Mouse (Mus musculus): ENCODE measurements around the gene Tcte2. TPM values are rescaled to one million over a fixed set of nuclear protein-coding genes. Genes with fewer than 3 reads are reported as not detected.

Tcte2 gene
- polyA plus RNA-seq, 1 experiment from 2014 or later: 20.6 TPM

DNA sequence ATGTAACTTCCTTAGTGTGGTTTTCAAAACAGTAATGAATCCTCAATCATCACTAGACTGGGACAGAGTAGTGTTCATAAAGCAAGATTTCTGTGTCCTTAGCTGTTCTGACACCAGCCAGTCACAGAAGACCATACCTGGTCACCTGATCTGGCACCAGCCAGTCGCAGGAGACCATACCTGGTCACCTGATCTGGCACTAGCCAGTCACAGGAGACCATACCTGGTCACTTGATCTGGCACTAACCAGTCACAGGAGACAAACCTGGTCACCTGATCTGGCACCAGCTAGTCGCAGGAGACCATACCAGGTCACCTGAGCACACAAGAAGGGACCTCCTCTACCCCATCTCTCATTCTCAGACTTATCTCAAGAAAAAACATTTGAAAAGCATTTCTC lies 66.4 kb downstream of the Tcte2 start:
- Histone ChIP-seq H3K36me3 (no peaks in the 10 kb centered on the region), H3K9me3 (no peaks in the 10 kb centered on the region), H3K4me2 (replicated peaks) (no peak overlapping the region), H3K4me1 (replicated peaks) (peaks cover 3% of the 10 kb centered on the region), H3K4me3 (replicated peaks) (no peak overlapping the region), H3K9ac (replicated peaks) (no peak overlapping the region), H3K27ac (no peak overlapping the region), H3K27me3 (no peaks in the 10 kb centered on the region)
- 96% methylated on average over 2 of the region's 2 CpGs for WGBS
- 0 out of 2 replicates have a peak, but pooled peaks have one; percentile 34 for ATAC-seq

- Histone ChIP-seq H3K4me2 (replicated peaks) (no peak overlapping the region), H3K4me1 (replicated peaks) (no peaks in the 10 kb centered on the region), H3K27ac (no peak overlapping the region), H3K9me3 (no peaks in the 10 kb centered on the region), H3K9ac (replicated peaks) (no peak overlapping the region), H3K4me3 (replicated peaks) (no peak overlapping the region), H3K36me3 (no peaks in the 10 kb centered on the region), H3K27me3 (no peaks in the 10 kb centered on the region)
- ATAC-seq: no peak
- WGBS: 100% methylated on average over 1 of the region's 1 CpGs
Measured at GRCm38 (mm10) chr17:13694181-13694580, 67.4 kb downstream of the Tcte2 start.

- no peak overlapping the region for H3K9ac ChIP-seq (replicated peaks)
- H3K9me3 ChIP-seq: no peaks in the 10 kb centered on the region
- peaks cover 31% of the 10 kb centered on the region for H3K4me1 ChIP-seq (replicated peaks)
- ATAC-seq: no peak
- H3K27ac ChIP-seq: no peak overlapping the region
- H3K4me2 ChIP-seq (replicated peaks): no peak overlapping the region
- H3K4me3 ChIP-seq (replicated peaks): no peak overlapping the region
- WGBS: 89% methylated on average over 1 of the region's 1 CpGs
- H3K36me3 ChIP-seq: no peaks in the 10 kb centered on the region
- H3K27me3 ChIP-seq: no peaks in the 10 kb centered on the region
Measured at GRCm38 (mm10) chr17:13687656-13688055, 74.0 kb downstream of the Tcte2 start.

DNA sequence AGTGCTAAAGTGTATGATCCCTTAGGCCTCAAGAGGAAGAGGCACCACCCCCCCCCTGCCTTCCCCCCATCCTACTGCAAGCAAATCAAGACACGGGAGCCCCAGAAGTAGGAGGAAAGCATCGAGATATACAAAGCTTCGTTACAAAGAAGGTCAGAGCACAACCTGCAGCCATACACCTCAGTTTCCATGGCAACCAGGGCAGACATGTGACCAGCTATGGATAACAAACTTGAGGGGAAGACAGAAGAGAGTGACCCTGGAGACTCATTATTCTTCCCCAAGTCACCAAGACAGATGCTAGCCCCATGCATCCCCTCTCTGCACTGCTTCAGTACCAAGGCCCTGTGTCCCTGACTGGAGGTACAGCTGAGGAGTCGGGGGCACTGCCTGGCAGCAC lies 74.5 kb downstream of the Tcte2 start:
- H3K4me1 ChIP-seq (replicated peaks): peaks cover 36% of the 10 kb centered on the region
- H3K4me2 ChIP-seq (replicated peaks): no peak overlapping the region
- 47% methylated on average over 4 of the region's 4 CpGs for WGBS
- no peaks in the 10 kb centered on the region for H3K36me3 ChIP-seq
- no peaks in the 10 kb centered on the region for H3K27me3 ChIP-seq
- H3K9me3 ChIP-seq: no peaks in the 10 kb centered on the region
- H3K27ac ChIP-seq: 0 out of 2 replicates have a peak overlapping the region, but pooled peaks have one; percentile 19
- H3K9ac ChIP-seq (replicated peaks): no peak overlapping the region
- ATAC-seq: peak; percentile 25; the same call in 1 of the 2 replicates
- no peak overlapping the region for H3K4me3 ChIP-seq (replicated peaks)

DNA sequence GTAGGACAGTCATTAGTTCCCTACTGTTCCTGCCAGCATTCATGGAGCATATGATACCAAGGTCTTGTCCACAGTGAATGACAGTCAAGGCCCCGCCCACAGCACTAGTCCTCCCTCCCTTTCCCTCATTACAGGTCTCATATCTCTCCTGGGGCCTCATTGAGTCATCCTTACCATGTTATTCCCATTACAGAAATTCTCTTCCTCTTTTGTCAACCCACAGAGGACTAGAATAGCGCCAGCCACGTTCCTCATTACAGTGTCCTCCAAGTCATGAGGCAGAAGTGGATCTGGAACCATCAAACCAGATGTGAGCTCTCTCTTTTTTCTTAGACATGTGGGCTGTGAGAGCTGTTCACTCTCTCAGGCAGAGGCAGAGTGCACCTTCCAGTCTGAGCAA lies 76.0 kb downstream of the Tcte2 start:
- Histone ChIP-seq H3K27ac (no peak overlapping the region), H3K9me3 (no peaks in the 10 kb centered on the region), H3K36me3 (no peaks in the 10 kb centered on the region), H3K4me1 (replicated peaks) (peaks cover 42% of the 10 kb centered on the region), H3K4me2 (replicated peaks) (no peak overlapping the region), H3K9ac (replicated peaks) (no peak overlapping the region), H3K4me3 (replicated peaks) (no peak overlapping the region), H3K27me3 (no peaks in the 10 kb centered on the region)
- 85% methylated on average over 3 of the region's 3 CpGs for WGBS
- ATAC-seq: no peak

DNA sequence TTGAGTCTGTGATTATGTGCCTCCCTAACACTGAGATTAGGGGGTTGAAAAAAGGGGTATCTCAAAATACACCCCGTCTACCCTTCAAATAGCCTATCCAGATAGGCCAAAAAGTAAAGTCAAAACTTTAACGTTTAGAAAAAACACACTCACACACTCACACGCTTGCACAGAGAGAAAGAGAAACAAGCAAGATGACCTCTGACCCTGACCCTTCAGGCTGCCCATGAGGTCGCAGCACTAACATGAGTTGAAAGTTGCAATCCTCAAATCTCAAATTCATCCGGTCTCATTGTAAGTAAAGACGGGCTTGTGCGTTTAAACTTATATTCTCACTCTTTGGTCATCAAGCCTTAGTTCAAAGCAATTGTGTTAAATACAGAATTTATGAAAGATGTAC lies 77.4 kb downstream of the Tcte2 start:
- Histone ChIP-seq H3K36me3 (no peaks in the 10 kb centered on the region), H3K9me3 (no peaks in the 10 kb centered on the region), H3K27ac (no peak overlapping the region), H3K4me1 (replicated peaks) (peaks cover 52% of the 10 kb centered on the region), H3K4me3 (replicated peaks) (no peak overlapping the region), H3K9ac (replicated peaks) (no peak overlapping the region), H3K27me3 (no peaks in the 10 kb centered on the region), H3K4me2 (replicated peaks) (no peak overlapping the region)
- no peak for ATAC-seq
- WGBS: 63% methylated on average over 7 of the region's 7 CpGs

GRCm38 (mm10) chr17:13683411-13684174 lies 78.0 kb downstream of the Tcte2 start:
- WGBS: 9% methylated on average over 15 of the region's 15 CpGs
- Histone ChIP-seq H3K4me1 (replicated peaks) (peaks cover 48% of the 10 kb centered on the region), H3K9ac (replicated peaks) (0 out of 2 replicates have a peak overlapping the region, but pooled peaks have one; percentile 24), H3K4me3 (replicated peaks) (peak overlapping the region; percentile 20; the same call in 1 of the 2 replicates), H3K4me2 (replicated peaks) (peak overlapping the region; percentile 31), H3K27ac (peak overlapping the region; percentile 70), H3K36me3 (no peaks in the 10 kb centered on the region), H3K9me3 (no peaks in the 10 kb centered on the region), H3K27me3 (no peaks in the 10 kb centered on the region)
- peak; percentile 65 for ATAC-seq

DNA sequence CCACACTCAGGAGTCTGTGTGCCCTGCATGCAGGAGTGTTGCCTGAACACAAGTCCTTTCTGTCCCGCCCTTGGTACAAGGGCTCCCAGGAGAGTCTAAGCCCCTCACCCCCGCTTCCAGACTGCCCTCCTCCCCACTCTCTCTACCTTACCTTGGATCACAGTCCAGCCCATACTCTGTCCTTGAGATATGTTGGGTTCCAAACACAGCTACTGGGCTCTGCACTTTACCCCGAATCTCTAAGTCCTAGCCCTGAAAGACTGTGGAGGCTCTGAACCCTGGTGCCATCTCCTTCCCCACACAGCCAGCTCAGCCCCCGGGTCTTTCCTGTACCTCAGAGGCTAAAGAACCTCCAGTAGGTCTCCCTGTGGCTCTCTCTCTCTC lies 78.6 kb downstream of the Tcte2 start:
- Histone ChIP-seq H3K27ac (peak overlapping the region; percentile 70), H3K9me3 (no peaks in the 10 kb centered on the region), H3K4me3 (replicated peaks) (peak overlapping the region; percentile 20), H3K9ac (replicated peaks) (0 out of 2 replicates have a peak overlapping the region, but pooled peaks have one; percentile 24), H3K27me3 (no peaks in the 10 kb centered on the region), H3K4me1 (replicated peaks) (peaks cover 51% of the 10 kb centered on the region), H3K36me3 (no peaks in the 10 kb centered on the region), H3K4me2 (replicated peaks) (peak overlapping the region; percentile 31)
- no peak for ATAC-seq
- 16% methylated on average over 4 of the region's 4 CpGs for WGBS

GRCm38 (mm10) chr17:13682378-13683026 lies 79.1 kb downstream of the Tcte2 start:
- no peaks in the 10 kb centered on the region for H3K9me3 ChIP-seq
- H3K27me3 ChIP-seq: no peaks in the 10 kb centered on the region
- no peaks in the 10 kb centered on the region for H3K36me3 ChIP-seq
- peak overlapping the region; percentile 70 for H3K27ac ChIP-seq
- H3K4me3 ChIP-seq (replicated peaks): peak overlapping the region; percentile 20
- ATAC-seq: no peak
- WGBS: 55% methylated on average over 9 of the region's 9 CpGs
- H3K4me2 ChIP-seq (replicated peaks): peak overlapping the region; percentile 31
- H3K9ac ChIP-seq (replicated peaks): 0 out of 2 replicates have a peak overlapping the region, but pooled peaks have one; percentile 24
- peaks cover 53% of the 10 kb centered on the region for H3K4me1 ChIP-seq (replicated peaks)

DNA sequence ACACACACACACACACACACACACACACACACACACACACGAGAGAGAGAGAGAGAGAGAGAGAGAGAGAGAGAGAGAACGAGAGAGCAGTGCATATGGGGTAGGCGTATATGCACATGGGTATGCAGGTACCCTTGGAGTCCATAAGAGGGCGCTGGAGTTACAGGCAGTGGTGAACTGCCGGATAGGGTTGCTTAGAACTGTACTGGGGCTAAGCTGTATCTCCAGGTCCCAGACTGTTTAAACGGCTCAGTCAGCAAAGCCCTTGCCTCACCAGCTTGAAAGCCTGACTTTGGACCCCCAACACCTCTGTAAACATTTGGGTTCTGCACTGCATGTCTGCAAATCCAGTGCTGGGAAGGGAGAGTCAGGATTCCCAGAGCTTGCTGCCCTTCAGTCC lies 79.9 kb downstream of the Tcte2 start:
- Histone ChIP-seq H3K4me2 (replicated peaks) (no peak overlapping the region), H3K9me3 (no peaks in the 10 kb centered on the region), H3K36me3 (no peaks in the 10 kb centered on the region), H3K4me3 (replicated peaks) (no peak overlapping the region), H3K4me1 (replicated peaks) (peaks cover 53% of the 10 kb centered on the region), H3K27me3 (no peaks in the 10 kb centered on the region), H3K27ac (0 out of 2 replicates have a peak overlapping the region, but pooled peaks have one; percentile 70), H3K9ac (replicated peaks) (no peak overlapping the region)
- 94% methylated on average over 5 of the region's 6 CpGs for WGBS
- ATAC-seq: no peak

GRCm38 (mm10) chr17:13681126-13681525 lies 80.5 kb downstream of the Tcte2 start:
- Histone ChIP-seq H3K4me3 (replicated peaks) (no peak overlapping the region), H3K36me3 (no peaks in the 10 kb centered on the region), H3K4me2 (replicated peaks) (no peak overlapping the region), H3K9me3 (no peaks in the 10 kb centered on the region), H3K27ac (peak overlapping the region; percentile 64), H3K9ac (replicated peaks) (0 out of 2 replicates have a peak overlapping the region, but pooled peaks have one; percentile 4), H3K4me1 (replicated peaks) (peaks cover 53% of the 10 kb centered on the region), H3K27me3 (no peaks in the 10 kb centered on the region)
- ATAC-seq: no peak
- 73% methylated on average over 6 of the region's 6 CpGs for WGBS

DNA sequence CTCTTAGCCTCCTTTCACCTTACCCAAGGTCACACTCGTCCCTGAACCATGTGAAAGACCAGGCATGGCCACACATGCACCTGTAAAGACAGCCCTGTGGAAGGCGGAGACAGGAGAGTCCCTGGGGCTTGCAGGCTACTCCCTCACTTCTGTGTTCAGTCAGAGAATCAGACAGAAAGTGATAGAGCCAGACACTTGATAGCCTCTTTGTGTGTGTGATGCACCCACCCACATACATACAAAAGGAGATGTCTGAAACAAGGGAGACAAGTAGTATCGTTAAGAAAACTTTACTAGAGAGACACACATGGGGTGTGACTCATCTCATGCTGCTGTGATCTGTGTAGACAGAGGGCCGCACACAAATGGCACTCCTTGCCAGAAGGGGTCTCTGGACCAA lies 81.3 kb downstream of the Tcte2 start:
- WGBS: 67% methylated on average over 4 of the region's 4 CpGs
- Histone ChIP-seq H3K9me3 (no peaks in the 10 kb centered on the region), H3K4me2 (replicated peaks) (no peak overlapping the region), H3K4me3 (replicated peaks) (no peak overlapping the region), H3K27me3 (no peaks in the 10 kb centered on the region), H3K27ac (peak overlapping the region; percentile 48; the same call in 1 of the 2 replicates), H3K9ac (replicated peaks) (0 out of 2 replicates have a peak overlapping the region, but pooled peaks have one; percentile 11), H3K36me3 (no peaks in the 10 kb centered on the region), H3K4me1 (replicated peaks) (peaks cover 57% of the 10 kb centered on the region)
- no peak for ATAC-seq

Data from midbrain, embryonic 13.5 days (tissue).